Mouse (Mus musculus) midbrain, embryonic 10.5 days (tissue): Measurements from ENCODE around the gene 1810049J17Rik. TPM values are rescaled to one million over a fixed set of nuclear protein-coding genes. Genes with fewer than 3 reads are reported as not detected.
A peak's percentile ranks its signal among the peaks of the same experiment; 100 is the strongest.

Source experiments
- DNase-seq: peaks from one replicate; pipeline ENCODE4 v3.0.0-alpha.2; 2017; ENCODE audit warnings: low spot score
- H3K27ac ChIP-seq: fragments of 300-500 bp; sonication (generic); replicated peaks from 2 replicates; pipeline ENCODE4 v1.5.1; 2016; ENCODE audit warnings: mild to moderate bottlenecking
- H3K27me3 ChIP-seq: fragments of 300-500 bp; sonication (generic); 2 replicates; pipeline ENCODE4 v1.6.1; 2016; ENCODE audit warnings: low read depth, mild to moderate bottlenecking; ENCODE audit not compliant: poor library complexity, severe bottlenecking
- H3K36me3 ChIP-seq: fragments of 300-500 bp; sonication (generic); 2 replicates; pipeline ENCODE4 v1.6.1; 2016; ENCODE audit warnings: mild to moderate bottlenecking, moderate library complexity
- H3K4me1 ChIP-seq: fragments of 300-500 bp; sonication (generic); 2 replicates; pipeline ENCODE4 v1.6.1; 2016
- H3K4me3 ChIP-seq: fragments of 300-500 bp; sonication (generic); 2 replicates; pipeline ENCODE4 v1.5.1; 2016; ENCODE audit warnings: mild to moderate bottlenecking, moderate library complexity
- H3K9me3 ChIP-seq: fragments of 300-500 bp; sonication (generic); replicated peaks from 2 replicates; pipeline ENCODE4 v1.6.1; 2016; ENCODE audit warnings: mild to moderate bottlenecking
- WGBS: fragments of 180-500 bp; shearing (Covaris S2); methylation state at CpG from one replicate; pipeline ENCODE4 v1.1.7; 2016; 5-methylcytosine and 5-hydroxymethylcytosine counted together
- polyA plus RNA-seq: library from polyadenylated mRNA; unstranded; fragments of >200 nt; fragmentation: Nextera tagmentation; extraction: Ambion mirVana; gene quantifications from 2 replicates; pipeline ENCODE4 v1.2.1, GENCODE M21; 2016

Gene 1810049J17Rik
- polyA plus RNA-seq, 1 experiment from 2014 or later: 0.58 TPM

- Histone ChIP-seq H3K9me3 (no peaks in the 10 kb centered on the region), H3K4me1 (peaks cover 30% of the 10 kb centered on the region), H3K36me3 (peaks cover 41% of the 10 kb centered on the region), H3K27me3 (no peaks in the 10 kb centered on the region), H3K4me3 (peak overlapping the region; percentile 27; the same call in 1 of the 2 replicates), H3K27ac (peak overlapping the region; percentile 80)
- DNase-seq: no peak
- WGBS: 42% methylated on average over 5 of the region's 5 CpGs
These were observed 19.1 kb upstream of the 1810049J17Rik start for GRCm38 (mm10) chr15:12340536-12341400.

GRCm38 (mm10) chr15:12337779-12338137 is 16.1 kb upstream of the 1810049J17Rik start:
- H3K36me3 ChIP-seq: peaks cover 10% of the 10 kb centered on the region
- no peak overlapping the region for H3K4me3 ChIP-seq
- WGBS: 93% methylated on average over 3 of the region's 3 CpGs
- H3K27me3 ChIP-seq: no peaks in the 10 kb centered on the region
- H3K9me3 ChIP-seq: no peaks in the 10 kb centered on the region
- no peak for DNase-seq
- no peak overlapping the region for H3K27ac ChIP-seq
- peaks cover 37% of the 10 kb centered on the region for H3K4me1 ChIP-seq

GRCm38 (mm10) chr15:12337030-12337778 is 15.5 kb upstream of the 1810049J17Rik start:
- WGBS: 89% methylated on average over 4 of the region's 4 CpGs
- Histone ChIP-seq H3K4me1 (peaks cover 36% of the 10 kb centered on the region), H3K36me3 (peaks cover 5% of the 10 kb centered on the region), H3K4me3 (no peak overlapping the region), H3K27ac (no peak overlapping the region), H3K9me3 (no peaks in the 10 kb centered on the region), H3K27me3 (no peaks in the 10 kb centered on the region)
- DNase-seq: no peak

- Histone ChIP-seq H3K36me3 (peaks cover 4% of the 10 kb centered on the region; the same call in 1 of the 2 replicates), H3K27me3 (no peaks in the 10 kb centered on the region), H3K4me3 (no peak overlapping the region), H3K9me3 (no peaks in the 10 kb centered on the region), H3K4me1 (peaks cover 9% of the 10 kb centered on the region; the same call in 1 of the 2 replicates), H3K27ac (no peak overlapping the region)
- 82% methylated on average over 4 of the region's 4 CpGs for WGBS
- no peak for DNase-seq
These were observed 12.7 kb upstream of the 1810049J17Rik start for GRCm38 (mm10) chr15:12334381-12334780.

- WGBS: 91% methylated on average over 1 of the region's 1 CpGs
- Histone ChIP-seq H3K4me3 (no peak overlapping the region), H3K36me3 (peaks cover 16% of the 10 kb centered on the region), H3K27me3 (no peaks in the 10 kb centered on the region), H3K4me1 (peaks cover 6% of the 10 kb centered on the region; the same call in 1 of the 2 replicates), H3K9me3 (no peaks in the 10 kb centered on the region), H3K27ac (no peak overlapping the region)
- no peak for DNase-seq
These were observed 9.6 kb upstream of the 1810049J17Rik start for GRCm38 (mm10) chr15:12331300-12331699.

- Histone ChIP-seq H3K4me3 (no peak overlapping the region), H3K27ac (no peak overlapping the region), H3K36me3 (peaks cover 20% of the 10 kb centered on the region), H3K27me3 (no peaks in the 10 kb centered on the region), H3K9me3 (no peaks in the 10 kb centered on the region), H3K4me1 (peaks cover 10% of the 10 kb centered on the region; the same call in 1 of the 2 replicates)
- no peak for DNase-seq
These were observed 9.2 kb upstream of the 1810049J17Rik start for GRCm38 (mm10) chr15:12330892-12331291.

GRCm38 (mm10) chr15:12330389-12330788 is 8.7 kb upstream of the 1810049J17Rik start:
- WGBS: 95% methylated on average over 3 of the region's 3 CpGs
- no peak overlapping the region for H3K4me3 ChIP-seq
- no peak overlapping the region for H3K27ac ChIP-seq
- no peaks in the 10 kb centered on the region for H3K9me3 ChIP-seq
- no peaks in the 10 kb centered on the region for H3K27me3 ChIP-seq
- H3K36me3 ChIP-seq: peaks cover 25% of the 10 kb centered on the region
- H3K4me1 ChIP-seq: peaks cover 15% of the 10 kb centered on the region; the same call in 1 of the 2 replicates
- DNase-seq: no peak

- peaks cover 12% of the 10 kb centered on the region for H3K27me3 ChIP-seq
- no peaks in the 10 kb centered on the region for H3K9me3 ChIP-seq
- 85% methylated on average over 1 of the region's 1 CpGs for WGBS
- peaks cover 42% of the 10 kb centered on the region for H3K4me1 ChIP-seq
- no peak for DNase-seq
- H3K4me3 ChIP-seq: no peak overlapping the region
- no peak overlapping the region for H3K27ac ChIP-seq
- H3K36me3 ChIP-seq: peaks cover 24% of the 10 kb centered on the region
These were observed 2.6 kb upstream of the 1810049J17Rik start for GRCm38 (mm10) chr15:12324326-12324725.

GRCm38 (mm10) chr15:12322676-12323402 is 1.1 kb upstream of the 1810049J17Rik start:
- Histone ChIP-seq H3K9me3 (no peaks in the 10 kb centered on the region), H3K27ac (peak overlapping the region; percentile 97; the same call in 1 of the 2 replicates), H3K4me1 (peaks cover 42% of the 10 kb centered on the region), H3K27me3 (peaks cover 21% of the 10 kb centered on the region), H3K36me3 (peaks cover 18% of the 10 kb centered on the region), H3K4me3 (peak overlapping the region; percentile 98)
- WGBS: 29% methylated on average over 9 of the region's 9 CpGs
- DNase-seq: no peak

- under 1% methylated on average over 74 of the region's 74 CpGs for WGBS
- H3K36me3 ChIP-seq: peaks cover 12% of the 10 kb centered on the region
- peak within 1 kb of the TSS; percentile 98 for H3K4me3 ChIP-seq
- H3K9me3 ChIP-seq: no peaks in the 10 kb centered on the region
- peak within 1 kb of the TSS; percentile 97 for H3K27ac ChIP-seq
- peaks cover 21% of the 10 kb centered on the region for H3K27me3 ChIP-seq
- DNase-seq: peak; percentile 95
- H3K4me1 ChIP-seq: peaks cover 41% of the 10 kb centered on the region
These were observed 460 bp downstream of the 1810049J17Rik start, which contains the start of gene Golph3 for GRCm38 (mm10) chr15:12321091-12321787. Gene Golph3 (plus strand): TSS chr15:12321450.

- Histone ChIP-seq H3K4me1 (peaks cover 34% of the 10 kb centered on the region), H3K9me3 (no peaks in the 10 kb centered on the region), H3K27me3 (peaks cover 21% of the 10 kb centered on the region), H3K27ac (peak overlapping the region; percentile 97), H3K4me3 (peak overlapping the region; percentile 98), H3K36me3 (peaks cover 5% of the 10 kb centered on the region)
- 8% methylated on average over 22 of the region's 22 CpGs for WGBS
- DNase-seq: no peak
These were observed 1.1 kb downstream of the 1810049J17Rik start for GRCm38 (mm10) chr15:12320441-12321090.
